Mouse (Mus musculus) forebrain, embryonic 14.5 days (tissue): ENCODE measurements at regions not wholly inside any gene's neighbourhood (a gene's known extent, or its start where the extent isn't known, plus 50 kb on each side); places are given as distances from the start of the nearest gene placed in this dataset.

Experiments
- ATAC-seq: fragments of 200-750 bp; cut with Nextera tagmentation; 2 replicates; pipeline ENCODE4 v1.8.0; 2017; ENCODE audit warnings: mild to moderate bottlenecking, moderate library complexity
- DNase-seq: peaks from one replicate; pipeline ENCODE4 v3.0.0-alpha.2; 2015; ENCODE audit warnings: low spot score
- H3K27ac ChIP-seq: fragments of 300-500 bp; sonication (generic); 2 replicates; pipeline ENCODE4 v1.5.1; 2014; ENCODE audit warnings: low read depth, mild to moderate bottlenecking, control low read depth, low read length, moderate library complexity
- H3K27me3 ChIP-seq: fragments of 300-500 bp; sonication (generic); replicated peaks from 2 replicates; pipeline ENCODE4 v1.6.1; 2014; ENCODE audit warnings: low read length, control low read depth, mixed read lengths; ENCODE audit not compliant: control insufficient read depth, insufficient read depth
- H3K36me3 ChIP-seq: fragments of 300-500 bp; sonication (generic); 2 replicates; pipeline ENCODE4 v1.6.1; 2014; ENCODE audit warnings: low read length, control low read depth; ENCODE audit not compliant: control insufficient read depth, insufficient read depth
- H3K4me1 ChIP-seq: fragments of 300-500 bp; sonication (generic); 2 replicates; pipeline ENCODE4 v1.6.1; 2014; ENCODE audit warnings: antibody characterized with exemption, low read length, control low read depth; ENCODE audit not compliant: control insufficient read depth, insufficient read depth
- H3K4me2 ChIP-seq: fragments of 300-500 bp; sonication (generic); 2 replicates; pipeline ENCODE4 v1.6.1; 2014; ENCODE audit warnings: mild to moderate bottlenecking, control low read depth, low read length
- H3K4me3 ChIP-seq: fragments of 300-500 bp; sonication (generic); 2 replicates; pipeline ENCODE4 v1.5.1; 2014; ENCODE audit warnings: low read depth, low read length, control low read depth
- H3K9ac ChIP-seq: fragments of 300-500 bp; sonication (generic); 2 replicates; pipeline ENCODE4 v1.6.1; 2014; ENCODE audit warnings: mild to moderate bottlenecking, low read length, control low read depth, moderate library complexity
- H3K9me3 ChIP-seq: fragments of 300-500 bp; sonication (generic); replicated peaks from 2 replicates; pipeline ENCODE4 v1.6.1; 2016; ENCODE audit warnings: low read length, control low read depth, mixed read lengths; ENCODE audit not compliant: control insufficient read depth
- WGBS: fragments of 180-500 bp; shearing (Covaris S2); extraction: QIAGEN DNeasy Blood & Tissue Kit; methylation state at CpG from one replicate; pipeline ENCODE4 v1.1.7; 2014; 5-methylcytosine and 5-hydroxymethylcytosine counted together

GRCm38 (mm10) chr10:38552350-38553076, 269.1 kb downstream of the Rfpl4b start:
- Histone ChIP-seq H3K4me2 (no peak overlapping the region), H3K4me3 (no peak overlapping the region), H3K27me3 (no peaks in the 10 kb centered on the region), H3K36me3 (no peaks in the 10 kb centered on the region), H3K9me3 (no peaks in the 10 kb centered on the region), H3K9ac (no peak overlapping the region), H3K4me1 (peaks cover 5% of the 10 kb centered on the region), H3K27ac (peak overlapping the region; percentile 58)
- ATAC-seq, result no peak
- no peak for DNase-seq
- 84% methylated on average over 5 of the region's 5 CpGs for WGBS

GRCm38 (mm10) chr10:38540031-38540430, 281.5 kb downstream of the Rfpl4b start:
- no peak overlapping the region for H3K9ac ChIP-seq
- H3K4me3 ChIP-seq, result no peak overlapping the region
- 91% methylated on average over 4 of the region's 4 CpGs for whole genome bisulfite sequencing
- H3K27me3 ChIP-seq, result no peaks in the 10 kb centered on the region
- no peaks in the 10 kb centered on the region for H3K9me3 ChIP-seq
- ATAC-seq (no peak), DNase-seq (no peak)
- H3K27ac ChIP-seq, result no peak overlapping the region
- H3K4me1 ChIP-seq, result no peaks in the 10 kb centered on the region
- no peak overlapping the region for H3K4me2 ChIP-seq
- H3K36me3 ChIP-seq, result no peaks in the 10 kb centered on the region

GRCm38 (mm10) chr10:38538766-38539165, 282.8 kb downstream of the Rfpl4b start:
- ATAC-seq, result no peak
- no peak for DNase-seq
- Histone ChIP-seq H3K36me3 (no peaks in the 10 kb centered on the region), H3K4me2 (no peak overlapping the region), H3K4me3 (no peak overlapping the region), H3K9ac (no peak overlapping the region), H3K4me1 (no peaks in the 10 kb centered on the region), H3K27ac (no peak overlapping the region), H3K27me3 (no peaks in the 10 kb centered on the region), H3K9me3 (no peaks in the 10 kb centered on the region)

- no peak for DNase-seq
- WGBS, result 76% methylated on average over 2 of the region's 2 CpGs
- H3K9ac ChIP-seq, result no peak overlapping the region
- H3K4me1 ChIP-seq, result no peaks in the 10 kb centered on the region
- H3K9me3 ChIP-seq, result no peaks in the 10 kb centered on the region
- no peak for ATAC-seq
- no peak overlapping the region for H3K27ac ChIP-seq
- H3K4me2 ChIP-seq, result no peak overlapping the region
- H3K4me3 ChIP-seq, result no peak overlapping the region
- no peaks in the 10 kb centered on the region for H3K36me3 ChIP-seq
- H3K27me3 ChIP-seq, result no peaks in the 10 kb centered on the region
These were observed 304.9 kb downstream of the Rfpl4b start for GRCm38 (mm10) chr10:38516636-38517035.
